Mouse (Mus musculus) neural tube, embryonic 14.5 days (tissue): ENCODE data around the gene Ifna9. TPM values are rescaled to one million over a fixed set of nuclear protein-coding genes. Genes with fewer than 3 reads are reported as not detected.

Experiments
- ATAC-seq: fragments of 200-750 bp; cut with Nextera tagmentation; 2 replicates; pipeline ENCODE4 v1.8.0; 2017; ENCODE audit warnings: low read depth, mild to moderate bottlenecking, moderate TSS enrichment, moderate library complexity
- H3K27ac ChIP-seq: fragments of 300-500 bp; sonication (generic); 2 replicates; pipeline ENCODE4 v1.5.1; 2014; ENCODE audit warnings: low read depth, mild to moderate bottlenecking, control low read depth, low read length, moderate library complexity, mixed read lengths
- H3K27me3 ChIP-seq: fragments of 300-500 bp; sonication (generic); 2 replicates; pipeline ENCODE4 v1.6.1; 2014; ENCODE audit warnings: low read length; ENCODE audit not compliant: control insufficient read depth, insufficient read depth
- H3K36me3 ChIP-seq: fragments of 300-500 bp; sonication (generic); 2 replicates; pipeline ENCODE4 v1.6.1; 2014; ENCODE audit warnings: low read length, mixed read lengths; ENCODE audit not compliant: control insufficient read depth, insufficient read depth
- H3K4me1 ChIP-seq: fragments of 300-500 bp; sonication (generic); 2 replicates; pipeline ENCODE4 v1.6.1; 2014; ENCODE audit warnings: low read length; ENCODE audit not compliant: control insufficient read depth, insufficient read depth
- H3K4me2 ChIP-seq: fragments of 300-500 bp; sonication (generic); 2 replicates; pipeline ENCODE4 v1.6.1; 2014; ENCODE audit warnings: mild to moderate bottlenecking, low read depth, low read length, control low read depth
- H3K4me3 ChIP-seq: fragments of 300-500 bp; sonication (generic); 2 replicates; pipeline ENCODE4 v1.5.1; 2014; ENCODE audit warnings: low read depth, low read length, control low read depth, mixed read lengths
- H3K9ac ChIP-seq: fragments of 300-500 bp; sonication (generic); replicated peaks from 2 replicates; pipeline ENCODE4 v1.6.1; 2014; ENCODE audit warnings: low read depth, mild to moderate bottlenecking, control low read depth, low read length, mixed read lengths
- H3K9me3 ChIP-seq: fragments of 300-500 bp; sonication (generic); 2 replicates; pipeline ENCODE4 v1.6.1; 2016; ENCODE audit warnings: low read length; ENCODE audit not compliant: control insufficient read depth
- WGBS: fragments of 180-500 bp; shearing (Covaris S2); extraction: QIAGEN DNeasy Blood & Tissue Kit; methylation state at CpG from one replicate; pipeline ENCODE4 v1.1.7; 2014; 5-methylcytosine and 5-hydroxymethylcytosine counted together
- polyA plus RNA-seq: library from polyadenylated mRNA; unstranded; fragments of >200 nt; fragmentation: Nextera tagmentation; extraction: Ambion mirVana; gene quantifications from 2 replicates; pipeline ENCODE4 v1.2.1, GENCODE M21; 2014

Ifna9 gene
- polyA plus RNA-seq, 1 experiment from 2014 or later: not detected

- Histone ChIP-seq H3K4me2 (no peak overlapping the region), H3K36me3 (no peaks in the 10 kb centered on the region), H3K4me3 (no peak overlapping the region), H3K27ac (no peak overlapping the region), H3K9ac (no peak overlapping the region), H3K9me3 (no peaks in the 10 kb centered on the region), H3K27me3 (no peaks in the 10 kb centered on the region), H3K4me1 (no peaks in the 10 kb centered on the region)
- ATAC-seq: no peak
- WGBS: 91% methylated on average over 1 of the region's 1 CpGs
Measured at GRCm38 (mm10) chr4:88547986-88548385, 44.2 kb downstream of the Ifna9 start.

- WGBS: 48% methylated on average over 2 of the region's 2 CpGs
- no peaks in the 10 kb centered on the region for H3K4me1 ChIP-seq
- H3K9ac ChIP-seq: no peak overlapping the region
Measured at GRCm38 (mm10) chr4:88543649-88544234, 48.4 kb downstream of the Ifna9 start.

More at GRCm38 (mm10) chr4:88543649-88544234, 48.4 kb downstream of the Ifna9 start:
- peak; percentile 73 for ATAC-seq
- H3K36me3 ChIP-seq: no peaks in the 10 kb centered on the region
- H3K27me3 ChIP-seq: no peaks in the 10 kb centered on the region
- H3K4me2 ChIP-seq: no peak overlapping the region
- H3K4me3 ChIP-seq: no peak overlapping the region
- no peaks in the 10 kb centered on the region for H3K9me3 ChIP-seq
- no peak overlapping the region for H3K27ac ChIP-seq

Other genes starting within 250 kb of the Ifna9 start
- gene Hacd4, start 153.5 kb downstream of the Ifna9 start, polyA plus RNA-seq: 2.2 and 6.4 TPM in 2 replicates
- gene Ifnb1, start 69.6 kb downstream of the Ifna9 start, polyA plus RNA-seq: not detected in 2 replicates
- gene Ifna15, start 34.1 kb downstream of the Ifna9 start, polyA plus RNA-seq: not detected in 2 replicates
- not detected in 2 replicates for gene Ifna14, start 20.6 kb downstream of the Ifna9 start, polyA plus RNA-seq
- not detected in 2 replicates for gene Ifna12, start 11.0 kb upstream of the Ifna9 start, polyA plus RNA-seq
- not detected in 2 replicates for gene C87499, start 42.0 kb upstream of the Ifna9 start, polyA plus RNA-seq
- not detected in 2 replicates for gene Ifna13, start 52.1 kb upstream of the Ifna9 start, polyA plus RNA-seq
- not detected in 2 replicates for gene Ifna16, start 84.5 kb upstream of the Ifna9 start, polyA plus RNA-seq
- not detected in 2 replicates for gene Ifna2, start 91.5 kb upstream of the Ifna9 start, polyA plus RNA-seq
- gene Ifnab, start 99.0 kb upstream of the Ifna9 start, polyA plus RNA-seq: not detected in 2 replicates
- gene Gm26566, start 129.4 kb upstream of the Ifna9 start, polyA plus RNA-seq: 1.6 and 2.6 TPM in 2 replicates
- gene Klhl9, start 130.1 kb upstream of the Ifna9 start, polyA plus RNA-seq: 129 and 164 TPM in 2 replicates
- gene Gm13271, start 162.5 kb upstream of the Ifna9 start, polyA plus RNA-seq: not detected in 2 replicates
- not detected in 2 replicates for gene Gm13283, start 167.7 kb upstream of the Ifna9 start, polyA plus RNA-seq
- not detected in 2 replicates for gene Gm13290, start 181.4 kb upstream of the Ifna9 start, polyA plus RNA-seq
- gene Gm13289, start 184.5 kb upstream of the Ifna9 start, polyA plus RNA-seq: not detected in 2 replicates
- gene Gm13272, start 187.5 kb upstream of the Ifna9 start, polyA plus RNA-seq: not detected in 2 replicates
- not detected in 2 replicates for gene Ifnz, start 189.7 kb upstream of the Ifna9 start, polyA plus RNA-seq
- gene Gm13276, start 193.3 kb upstream of the Ifna9 start, polyA plus RNA-seq: not detected in 2 replicates
- not detected in 2 replicates for gene Gm13277, start 196.2 kb upstream of the Ifna9 start, polyA plus RNA-seq
- not detected in 2 replicates for gene Gm13278, start 199.2 kb upstream of the Ifna9 start, polyA plus RNA-seq
- not detected in 2 replicates for gene Gm13275, start 202.1 kb upstream of the Ifna9 start, polyA plus RNA-seq
- not detected in 2 replicates for gene Gm13279, start 205.0 kb upstream of the Ifna9 start, polyA plus RNA-seq
- gene Gm13285, start 207.3 kb upstream of the Ifna9 start, polyA plus RNA-seq: not detected in 2 replicates
- not detected in 2 replicates for gene Gm13287, start 210.9 kb upstream of the Ifna9 start, polyA plus RNA-seq
- not detected in 2 replicates for gene Gm13288, start 213.1 kb upstream of the Ifna9 start, polyA plus RNA-seq
- not detected in 2 replicates for gene Ifna7, start 223.8 kb upstream of the Ifna9 start, polyA plus RNA-seq
- not detected in 2 replicates for gene Ifna11, start 227.6 kb upstream of the Ifna9 start, polyA plus RNA-seq
- gene Ifna6, start 235.0 kb upstream of the Ifna9 start, polyA plus RNA-seq: not detected in 2 replicates
- not detected in 2 replicates for gene Ifna5, start 243.1 kb upstream of the Ifna9 start, polyA plus RNA-seq
- gene Ifna4, start 249.5 kb upstream of the Ifna9 start, polyA plus RNA-seq: not detected in 2 replicates